In the genomic region with DNA sequence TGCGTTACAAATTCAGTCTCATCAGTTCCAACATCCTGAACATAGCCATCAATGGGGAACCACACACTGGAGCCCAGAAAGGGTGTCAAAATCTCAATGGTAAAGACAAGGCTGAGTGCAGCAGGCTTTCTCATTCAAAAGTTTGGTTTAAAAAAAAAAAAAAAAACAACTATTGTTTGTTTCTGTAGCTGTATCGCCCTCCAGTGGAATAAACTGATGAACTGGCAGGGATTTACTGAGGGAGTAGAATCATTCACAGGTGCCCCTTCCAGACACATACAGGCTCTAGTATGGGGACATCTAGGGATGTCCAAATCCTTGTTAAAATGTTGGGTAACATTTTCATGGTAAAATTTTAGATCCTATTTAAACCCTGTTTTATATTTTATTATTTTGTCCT, we compare ENCODE assay signal across 15 mouse cellular contexts.
DNase-seq lines count a peak whose midpoint lies in the region; ATAC-seq and TF ChIP-seq lines count a peak whose summit lies in the region.
"Had no signal": no experiment of that assay in that cellular context is flagged by ENCODE, and none has a peak within 500 bp of the region (broad histone marks: within the 10 kb centered on the region; RNA-seq: fewer than 3 reads in every experiment).

No protein-coding gene starts in this region.

- 0 out of 2 replicates have a peak, but pooled peaks have one; percentile 26 for ATAC-seq in forebrain, embryonic 15.5 days (replicated peaks)
- ATAC-seq in forebrain, embryonic 16.5 days, result no peak

- H3K9me3 ChIP-seq in forebrain, embryonic 15.5 days, result no peaks in the 10 kb centered on the region
- H3K9me3 ChIP-seq in forebrain, embryonic 16.5 days (ENCODE audit: control insufficient read depth, low read length), result no peaks in the 10 kb centered on the region
- H3K9me3 ChIP-seq: heart, embryonic 12.5 days; hindbrain, embryonic 15.5 days had no signal

- H3K27ac ChIP-seq in forebrain, embryonic 15.5 days (replicated peaks), result no peak overlapping the region
- no peak overlapping the region for H3K27ac ChIP-seq in forebrain, embryonic 16.5 days (ENCODE audit: low read length)
- H3K27ac ChIP-seq: hindbrain, embryonic 15.5 days had no signal

- peak; percentile 22; the same call in 1 of the 2 replicates for TF ChIP-seq CTCF in brain, embryonic 14.5 days (IDR thresholded peaks at IDR 0.05; ENCODE audit: borderline replicate concordance, extremely low read depth, insufficient read depth, insufficient read length)

- no peaks in the 10 kb centered on the region for H3K36me3 ChIP-seq in forebrain, embryonic 15.5 days
- H3K36me3 ChIP-seq in forebrain, embryonic 16.5 days (ENCODE audit: control insufficient read depth, insufficient read depth), result no peaks in the 10 kb centered on the region
- H3K36me3 ChIP-seq: heart, embryonic 12.5 days; hindbrain, embryonic 15.5 days had no signal

- TF ChIP-seq POLR2A in brain, embryonic 14.5 days (IDR thresholded peaks at IDR 0.05; ENCODE audit: borderline replicate concordance, extremely low read depth, insufficient read depth, insufficient read length, poor library complexity, severe bottlenecking), result no peak

- DNase-seq in layer of hippocampus, adult 11-12 months (ENCODE audit: low spot score), result peak; percentile 27
- DNase-seq in layer of hippocampus, postnatal 25 days (ENCODE audit: extremely low spot score in 1 of 2, low spot score in 1 of 2), result no peak
- DNase-seq in 416B (ENCODE audit: low read depth), result peak; percentile 1
- DNase-seq in brain, embryonic 14.5 days (ENCODE audit: low read depth), result peak; percentile 66
- DNase-seq in spleen, adult 18-20 months, result no peak
- DNase-seq in cerebellum, adult 9-10 months, result no peak
- DNase-seq: cerebellum, postnatal 36 days; kidney, postnatal 10 days; thymus, postnatal 4 days had no signal

- no peak overlapping the region for H3K4me3 ChIP-seq in forebrain, embryonic 15.5 days
- no peak overlapping the region for H3K4me3 ChIP-seq in forebrain, embryonic 16.5 days (replicated peaks; ENCODE audit: low read length)
- H3K4me3 ChIP-seq: heart, embryonic 12.5 days; hindbrain, embryonic 15.5 days; megakaryocyte, embryonic 14.5 days; myocyte had no signal

- 0 out of 2 replicates have a peak, but pooled peaks cover 3% of the 10 kb centered on the region for H3K4me1 ChIP-seq in forebrain, embryonic 15.5 days
- 0 out of 2 replicates have a peak, but pooled peaks cover 3% of the 10 kb centered on the region for H3K4me1 ChIP-seq in forebrain, embryonic 16.5 days (replicated peaks; ENCODE audit: control insufficient read depth, insufficient read depth, low read length)
- H3K4me1 ChIP-seq: heart, embryonic 12.5 days; megakaryocyte, embryonic 14.5 days had no signal

- H3K9ac ChIP-seq in forebrain, embryonic 15.5 days (replicated peaks), result no peak overlapping the region
- H3K9ac ChIP-seq in forebrain, embryonic 16.5 days (replicated peaks; ENCODE audit: low read depth, low read length), result no peak overlapping the region
- H3K9ac ChIP-seq: heart, embryonic 12.5 days; hindbrain, embryonic 15.5 days had no signal

- WGBS in forebrain, embryonic 15.5 days, result 65% methylated on average over 2 of the region's 2 CpGs
- WGBS in forebrain, embryonic 16.5 days, result 49% methylated on average over 2 of the region's 2 CpGs

- H3K27me3 ChIP-seq in forebrain, embryonic 15.5 days, result no peaks in the 10 kb centered on the region
- no peaks in the 10 kb centered on the region for H3K27me3 ChIP-seq in forebrain, embryonic 16.5 days (replicated peaks; ENCODE audit: control insufficient read depth, insufficient read depth, low read length)
- H3K27me3 ChIP-seq: heart, embryonic 12.5 days; hindbrain, embryonic 15.5 days; megakaryocyte, embryonic 14.5 days had no signal

- no peak overlapping the region for H3K4me2 ChIP-seq in forebrain, embryonic 15.5 days (replicated peaks)
- H3K4me2 ChIP-seq in forebrain, embryonic 16.5 days (ENCODE audit: low read length), result no peak overlapping the region
- H3K4me2 ChIP-seq: heart, embryonic 12.5 days; hindbrain, embryonic 15.5 days had no signal

Comparison
In these comparisons a context has a peak if more than half of its experiments do, and no peak if none do; other contexts are left out.
1. DNase-seq: peak in layer of hippocampus, adult 11-12 months (single experiment), 416B (single experiment) and brain, embryonic 14.5 days (single experiment); none in layer of hippocampus, postnatal 25 days (0 of 2), spleen, adult 18-20 months (0 of 2) and cerebellum, adult 9-10 months (single experiment).